Mouse (Mus musculus) thymus, adult 2 months (tissue): ENCODE measurements around the gene Chit1.

Experiments used
- CTCF ChIP-seq: fragments of 200-500 bp; IDR thresholded peaks from 2 replicates; pipeline ENCODE4 v1.5.1; 2012; ENCODE audit warnings: mild to moderate bottlenecking, control low read depth, low read length, moderate library complexity, borderline replicate concordance; ENCODE audit not compliant: control insufficient read depth, poor library complexity, insufficient read depth; ENCODE audit errors: extremely low read depth
- POLR2A ChIP-seq: fragments of 200-500 bp; IDR thresholded peaks from 2 replicates; pipeline ENCODE4 v1.6.1; 2012; ENCODE audit warnings: mild to moderate bottlenecking, low read length, control low read depth, moderate library complexity; ENCODE audit not compliant: control insufficient read depth, poor library complexity, insufficient read depth; ENCODE audit errors: extremely low read depth

- no peak for TF ChIP-seq POLR2A
- no peak for TF ChIP-seq CTCF
Measured at GRCm38 (mm10) chr1:134080406-134080805, 30.6 kb upstream of the Chit1 start.
